Mouse (Mus musculus) limb, embryonic 11.5 days (tissue): ENCODE data around the gene Mgea5. TPM values are rescaled to one million over a fixed set of nuclear protein-coding genes. Genes with fewer than 3 reads are reported as not detected.

ENCODE experiments used
- ATAC-seq: fragments of 200-750 bp; cut with Nextera tagmentation; 2 replicates; pipeline ENCODE4 v1.8.0; 2017; ENCODE audit warnings: low read depth; ENCODE audit not compliant: insufficient number of reproducible peaks, low FRiP score, low TSS enrichment
- DNase-seq: peaks from one replicate; pipeline ENCODE4 v3.0.0-alpha.2; 2015; ENCODE audit warnings: low spot score
- H3K27ac ChIP-seq: fragments of 300-500 bp; sonication (generic); replicated peaks from 2 replicates; pipeline ENCODE4 v1.5.1; 2014; ENCODE audit warnings: low read depth, mild to moderate bottlenecking, low read length
- H3K27me3 ChIP-seq: fragments of 300-500 bp; sonication (generic); 2 replicates; pipeline ENCODE4 v1.6.1; 2014; ENCODE audit warnings: mild to moderate bottlenecking, low read length, mixed read lengths; ENCODE audit not compliant: control insufficient read depth, insufficient read depth
- H3K36me3 ChIP-seq: fragments of 300-500 bp; sonication (generic); 2 replicates; pipeline ENCODE4 v1.6.1; 2014; ENCODE audit warnings: mild to moderate bottlenecking, low read length, moderate library complexity, mixed read lengths; ENCODE audit not compliant: control insufficient read depth, insufficient read depth
- H3K4me1 ChIP-seq: fragments of 300-500 bp; sonication (generic); 2 replicates; pipeline ENCODE4 v1.6.1; 2014; ENCODE audit warnings: low read length, mixed read lengths; ENCODE audit not compliant: control insufficient read depth, insufficient read depth
- H3K4me2 ChIP-seq: fragments of 300-500 bp; sonication (generic); 2 replicates; pipeline ENCODE4 v1.6.1; 2014; ENCODE audit warnings: low read depth, mild to moderate bottlenecking, moderate library complexity; ENCODE audit not compliant: severe bottlenecking
- H3K4me3 ChIP-seq: fragments of 300-500 bp; sonication (generic); 2 replicates; pipeline ENCODE4 v1.5.1; 2014; ENCODE audit warnings: low read depth, low read length
- H3K9ac ChIP-seq: fragments of 300-500 bp; sonication (generic); 2 replicates; pipeline ENCODE4 v1.6.1; 2014; ENCODE audit warnings: mild to moderate bottlenecking, low read length
- H3K9me3 ChIP-seq: fragments of 300-500 bp; sonication (generic); 2 replicates; pipeline ENCODE4 v1.6.1; 2016; ENCODE audit warnings: low read length; ENCODE audit not compliant: control insufficient read depth
- WGBS: fragments of 180-500 bp; shearing (Covaris S2); extraction: QIAGEN DNeasy Blood & Tissue Kit; methylation state at CpG from one replicate; pipeline ENCODE4 v1.1.7; 2014; 5-methylcytosine and 5-hydroxymethylcytosine counted together
- polyA plus RNA-seq: library from polyadenylated mRNA; unstranded; fragments of >200 nt; fragmentation: Nextera tagmentation; extraction: Ambion mirVana; gene quantifications from 2 replicates; pipeline ENCODE4 v1.2.1, GENCODE M21; 2014

Mgea5 gene
- polyA plus RNA-seq, 1 experiment from 2014 or later = 65.5 TPM

DNA sequence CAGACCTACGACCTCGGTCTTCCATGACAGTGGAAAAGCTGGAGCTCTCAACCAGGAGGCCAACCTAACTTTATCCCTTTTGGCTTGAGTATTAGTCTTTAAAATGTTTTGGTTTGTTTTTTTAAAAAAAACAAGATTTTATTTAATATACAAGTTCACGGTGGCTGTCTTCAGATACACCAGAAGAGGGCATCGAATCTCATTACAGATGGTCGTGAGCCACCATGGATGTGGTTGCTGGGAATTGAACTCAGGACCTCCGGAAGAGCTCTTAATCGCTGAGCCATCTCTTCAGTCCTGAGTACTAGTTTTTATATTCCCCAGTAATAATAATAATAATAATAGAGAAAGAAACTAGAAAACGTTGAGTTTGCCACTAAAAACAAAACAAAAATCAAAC, 2.0 kb downstream of the Mgea5 start:
- no peak for ATAC-seq
- no peak overlapping the region for H3K9ac ChIP-seq

GRCm38 (mm10) chr19:45780350-45780915, 3.2 kb downstream of the Mgea5 start:
- Histone ChIP-seq H3K36me3 (peaks cover 14% of the 10 kb centered on the region; the same call in 1 of the 2 replicates), H3K4me1 (peaks cover 4% of the 10 kb centered on the region; the same call in 1 of the 2 replicates), H3K27ac (no peak overlapping the region), H3K4me2 (no peak overlapping the region), H3K9ac (no peak overlapping the region), H3K9me3 (no peaks in the 10 kb centered on the region), H3K4me3 (no peak overlapping the region), H3K27me3 (no peaks in the 10 kb centered on the region)
- no peak for DNase-seq
- no peak for ATAC-seq
- 92% methylated on average over 13 of the region's 13 CpGs for WGBS

More for the DNA sequence above, 2.0 kb downstream of the Mgea5 start:
- H3K4me2 ChIP-seq = peak overlapping the region; percentile 62
- H3K27me3 ChIP-seq = no peaks in the 10 kb centered on the region
- peaks cover 9% of the 10 kb centered on the region; the same call in 1 of the 2 replicates for H3K36me3 ChIP-seq
- peaks cover 4% of the 10 kb centered on the region; the same call in 1 of the 2 replicates for H3K4me1 ChIP-seq
- H3K4me3 ChIP-seq = peak overlapping the region; percentile 100
- no peaks in the 10 kb centered on the region for H3K9me3 ChIP-seq
- no peak for DNase-seq
- H3K27ac ChIP-seq = no peak overlapping the region
- WGBS = 69% methylated on average over 8 of the region's 8 CpGs

DNA sequence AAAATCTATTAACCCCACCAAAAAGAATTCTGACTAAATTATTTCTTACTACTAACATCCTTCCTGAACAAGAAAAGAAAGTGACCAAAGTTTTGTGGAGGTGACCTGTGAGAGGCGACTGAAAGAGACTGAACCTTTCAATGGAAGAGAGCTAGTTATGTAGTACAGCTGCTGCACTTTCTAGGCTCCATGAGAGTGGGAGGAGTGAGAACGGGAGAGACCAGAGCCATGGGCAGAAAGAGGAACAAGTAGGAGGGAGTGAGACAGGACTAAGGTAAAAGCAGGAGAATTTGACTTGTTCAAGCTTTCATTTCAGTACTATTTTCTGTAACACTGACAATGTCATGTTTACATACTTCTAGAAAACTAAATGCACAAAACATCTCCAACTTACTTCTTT, 8.2 kb downstream of the Mgea5 start:
- Histone ChIP-seq H3K27me3 (no peaks in the 10 kb centered on the region), H3K9me3 (no peaks in the 10 kb centered on the region), H3K4me2 (no peak overlapping the region), H3K27ac (no peak overlapping the region), H3K36me3 (peaks cover 24% of the 10 kb centered on the region), H3K4me1 (no peaks in the 10 kb centered on the region), H3K9ac (no peak overlapping the region), H3K4me3 (no peak overlapping the region)
- no peak for ATAC-seq
- no peak for DNase-seq
- WGBS = 86% methylated on average over 2 of the region's 2 CpGs

GRCm38 (mm10) chr19:45771501-45771900, 12.1 kb downstream of the Mgea5 start:
- DNase-seq = no peak
- Histone ChIP-seq H3K27ac (no peak overlapping the region), H3K4me3 (no peak overlapping the region), H3K4me2 (no peak overlapping the region), H3K9me3 (no peaks in the 10 kb centered on the region), H3K36me3 (peaks cover 38% of the 10 kb centered on the region), H3K27me3 (no peaks in the 10 kb centered on the region), H3K4me1 (no peaks in the 10 kb centered on the region), H3K9ac (no peak overlapping the region)
- 94% methylated on average over 5 of the region's 5 CpGs for WGBS
- no peak for ATAC-seq

DNA sequence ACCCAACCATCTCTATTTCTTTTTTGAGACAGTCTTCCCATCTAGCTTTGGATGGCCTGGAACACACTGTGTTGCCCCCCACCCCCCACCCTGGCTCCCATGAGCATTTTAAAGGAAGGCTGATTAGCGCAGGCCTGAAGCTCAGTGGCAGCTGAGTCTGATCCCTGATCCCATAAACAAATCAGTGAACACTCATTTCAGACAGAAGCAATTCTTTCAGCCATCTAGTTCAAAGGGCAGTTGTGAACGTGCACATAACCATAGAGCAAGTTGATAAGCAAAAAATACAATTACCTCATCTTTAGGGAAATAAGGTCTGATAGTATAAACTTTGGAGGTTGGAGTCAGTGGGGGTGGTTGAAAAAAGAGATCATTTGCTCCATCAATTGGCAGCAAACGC, 22.8 kb downstream of the Mgea5 start:
- H3K9me3 ChIP-seq = no peaks in the 10 kb centered on the region; the same call in 1 of the 2 replicates
- H3K9ac ChIP-seq = no peak overlapping the region
- ATAC-seq = no peak
- no peaks in the 10 kb centered on the region for H3K27me3 ChIP-seq
- H3K27ac ChIP-seq = no peak overlapping the region
- H3K4me2 ChIP-seq = no peak overlapping the region
- peaks cover 45% of the 10 kb centered on the region for H3K36me3 ChIP-seq
- no peak overlapping the region for H3K4me3 ChIP-seq
- no peaks in the 10 kb centered on the region for H3K4me1 ChIP-seq
- WGBS = 91% methylated on average over 3 of the region's 3 CpGs
- no peak for DNase-seq

DNA sequence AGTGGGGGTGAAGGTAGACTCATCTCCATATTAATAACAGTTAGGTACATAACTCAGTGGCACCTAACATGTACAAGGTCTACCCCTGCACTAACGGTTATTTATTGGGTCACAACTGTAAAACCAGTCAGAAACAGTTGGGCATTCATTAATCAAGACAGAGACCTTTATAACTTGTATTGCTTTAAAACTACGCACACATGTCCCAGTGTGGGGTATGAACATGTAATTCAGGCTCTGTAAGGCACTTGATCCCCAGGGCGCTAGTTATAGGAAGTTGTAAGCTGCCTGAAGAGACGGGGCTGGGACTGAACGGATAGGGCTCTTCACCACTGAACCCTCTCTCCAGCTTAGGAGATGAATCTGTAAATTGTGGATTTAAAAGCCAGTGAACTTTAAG, 25.0 kb downstream of the Mgea5 start:
- H3K36me3 ChIP-seq = peaks cover 49% of the 10 kb centered on the region
- H3K9ac ChIP-seq = no peak overlapping the region
- H3K27me3 ChIP-seq = no peaks in the 10 kb centered on the region
- H3K9me3 ChIP-seq = no peaks in the 10 kb centered on the region; the same call in 1 of the 2 replicates
- no peak overlapping the region for H3K27ac ChIP-seq
- WGBS = 90% methylated on average over 5 of the region's 5 CpGs
- DNase-seq = no peak
- no peak overlapping the region for H3K4me3 ChIP-seq
- H3K4me1 ChIP-seq = no peaks in the 10 kb centered on the region
- H3K4me2 ChIP-seq = no peak overlapping the region
- no peak for ATAC-seq

- Histone ChIP-seq H3K36me3 (peaks cover 35% of the 10 kb centered on the region), H3K4me3 (no peak overlapping the region), H3K9me3 (no peaks in the 10 kb centered on the region), H3K9ac (no peak overlapping the region), H3K4me1 (peaks cover 3% of the 10 kb centered on the region; the same call in 1 of the 2 replicates), H3K4me2 (no peak overlapping the region), H3K27me3 (no peaks in the 10 kb centered on the region), H3K27ac (no peak overlapping the region)
- no peak for DNase-seq
- no peak for ATAC-seq
- WGBS = 97% methylated on average over 3 of the region's 3 CpGs
Measured at GRCm38 (mm10) chr19:45753551-45753950, 30.1 kb downstream of the Mgea5 start.

DNA sequence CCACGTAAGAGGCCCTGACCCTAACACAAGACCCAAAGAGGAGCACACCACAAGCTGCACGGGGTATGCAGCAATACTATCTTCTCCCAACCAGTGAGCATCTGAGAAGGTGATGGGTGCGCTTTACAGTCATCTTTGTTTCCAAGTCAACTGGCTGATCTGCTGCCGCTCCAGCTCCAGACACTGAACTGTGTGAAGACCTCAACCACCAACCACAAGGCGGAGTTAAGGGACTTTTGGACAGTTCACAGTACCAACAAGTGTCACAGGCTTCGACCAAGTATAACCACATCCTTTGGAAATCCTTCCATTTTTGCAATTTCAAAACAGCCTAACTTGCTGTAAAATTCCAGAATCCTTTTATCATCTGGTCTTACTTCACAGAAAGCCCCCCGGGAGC, 31.8 kb downstream of the Mgea5 start:
- no peak overlapping the region for H3K4me3 ChIP-seq
- ATAC-seq (no peak), DNase-seq (no peak)
- WGBS = 95% methylated on average over 7 of the region's 7 CpGs
- H3K9ac ChIP-seq = no peak overlapping the region
- no peak overlapping the region for H3K4me2 ChIP-seq
- H3K36me3 ChIP-seq = peaks cover 25% of the 10 kb centered on the region
- H3K27ac ChIP-seq = no peak overlapping the region
- H3K4me1 ChIP-seq = peaks cover 8% of the 10 kb centered on the region
- H3K9me3 ChIP-seq = no peaks in the 10 kb centered on the region
- H3K27me3 ChIP-seq = no peaks in the 10 kb centered on the region
